Mouse (Mus musculus): ENCODE measurements around the gene Gm20388.
"Not testable (repeated sequence)": the region's sequence is repeated elsewhere in the genome, so short reads cannot be mapped to it uniquely, and the experiment has no call there.

Gene Gm20388

DNA sequence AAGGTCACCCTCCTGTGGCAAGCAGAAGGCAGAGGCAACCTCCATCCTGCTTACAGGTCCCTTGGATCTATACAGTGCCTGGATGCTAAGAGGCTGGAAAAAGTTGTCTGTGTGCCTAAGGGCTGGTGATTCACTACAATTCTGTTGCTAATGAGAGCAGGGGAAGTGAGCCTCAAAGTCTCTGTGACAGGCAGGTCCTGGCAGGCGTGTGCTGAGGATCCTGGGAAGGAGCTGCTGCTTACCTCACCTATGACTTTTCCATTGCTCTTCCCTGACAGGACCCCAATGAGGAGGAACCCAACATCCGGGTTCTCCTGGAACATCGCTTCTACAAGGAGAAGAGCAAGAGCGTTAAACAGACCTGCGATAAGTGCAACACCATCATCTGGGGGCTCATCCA is 3543.3 kb downstream of the Gm20388 start:
- DNase-seq (ENCODE audit: low spot score) = no peak

DNA sequence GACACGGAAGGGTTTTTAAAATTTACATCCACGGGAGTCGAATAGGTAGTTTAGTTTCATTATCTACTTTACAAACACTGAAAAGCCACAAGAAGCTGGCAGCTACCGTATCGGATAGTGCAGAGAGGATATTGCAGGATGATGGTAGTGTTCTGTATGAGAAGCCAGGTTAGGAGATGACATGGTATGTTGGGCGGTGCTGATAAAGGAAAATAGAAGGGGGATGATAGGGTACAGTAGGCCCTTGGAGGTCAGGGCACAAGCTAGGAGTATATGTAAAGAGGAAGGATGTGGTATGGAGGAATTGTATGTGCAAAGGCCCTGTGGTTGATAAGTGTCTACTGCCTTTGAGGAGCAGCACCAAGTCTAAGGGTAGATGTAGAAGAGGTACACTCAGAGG is 3543.9 kb downstream of the Gm20388 start:
- no peak for DNase-seq (ENCODE audit: low spot score)

DNA sequence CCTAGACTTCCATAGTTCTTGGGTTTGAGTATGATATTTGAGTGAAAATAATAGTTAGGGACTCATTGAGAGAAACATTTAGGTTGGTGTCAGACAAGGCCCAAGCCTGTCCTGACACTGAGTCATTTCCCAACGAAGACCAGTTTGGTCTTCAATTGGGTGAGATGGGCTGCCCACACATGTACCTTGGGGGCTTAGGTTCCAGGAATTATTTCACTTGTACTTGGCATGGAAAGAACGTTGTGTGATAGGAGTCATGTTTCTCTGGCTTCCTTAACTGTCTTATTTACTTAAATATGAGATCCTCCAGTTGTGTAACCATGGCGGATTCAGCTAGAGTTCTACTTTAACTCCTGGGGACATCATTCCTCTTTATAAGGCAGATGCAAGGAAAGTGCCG is 3553.0 kb downstream of the Gm20388 start:
- no peak for DNase-seq (ENCODE audit: low spot score)

DNA sequence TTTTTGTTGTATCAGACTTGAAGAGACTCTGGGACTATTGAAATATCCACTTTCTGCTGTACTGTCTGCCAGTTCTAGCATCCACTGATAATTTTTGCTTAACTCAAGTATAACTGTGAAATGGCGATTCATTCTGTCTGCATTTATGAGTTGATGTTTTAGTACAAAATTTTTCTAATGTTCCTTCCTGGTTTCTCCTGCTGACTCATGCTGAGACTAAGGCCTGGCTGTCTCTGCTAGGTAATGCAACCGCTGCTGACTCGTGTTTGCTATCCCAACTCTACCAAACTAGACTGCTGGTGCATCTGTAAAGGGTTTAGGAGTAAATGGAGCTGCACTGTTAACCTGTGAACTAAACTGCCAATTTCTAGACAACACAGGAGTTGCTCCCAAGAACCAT is 3556.8 kb downstream of the Gm20388 start:
- DNase-seq (ENCODE audit: low spot score) = no peak

DNA sequence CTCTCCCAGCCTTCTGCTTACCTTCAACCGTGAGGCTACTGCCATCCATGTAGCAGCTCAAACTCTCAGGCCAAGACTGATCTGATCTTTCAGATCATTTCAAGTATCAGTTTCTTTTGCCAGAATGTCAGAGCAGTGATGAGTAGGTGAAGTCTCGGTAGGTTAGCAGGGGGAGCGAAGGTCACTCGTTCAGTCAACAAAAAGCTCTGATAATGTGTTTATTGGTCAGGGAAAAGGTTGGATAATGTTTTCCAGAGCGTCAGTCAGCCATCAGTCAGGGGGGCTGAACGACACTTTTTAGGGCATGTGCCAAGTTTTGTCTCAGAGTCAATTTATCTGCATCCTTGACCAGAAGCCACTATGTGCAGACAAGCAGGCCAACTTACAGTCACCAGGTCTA is 3562.3 kb downstream of the Gm20388 start:
- DNase-seq (ENCODE audit: low spot score) = not testable (repeated sequence)

DNA sequence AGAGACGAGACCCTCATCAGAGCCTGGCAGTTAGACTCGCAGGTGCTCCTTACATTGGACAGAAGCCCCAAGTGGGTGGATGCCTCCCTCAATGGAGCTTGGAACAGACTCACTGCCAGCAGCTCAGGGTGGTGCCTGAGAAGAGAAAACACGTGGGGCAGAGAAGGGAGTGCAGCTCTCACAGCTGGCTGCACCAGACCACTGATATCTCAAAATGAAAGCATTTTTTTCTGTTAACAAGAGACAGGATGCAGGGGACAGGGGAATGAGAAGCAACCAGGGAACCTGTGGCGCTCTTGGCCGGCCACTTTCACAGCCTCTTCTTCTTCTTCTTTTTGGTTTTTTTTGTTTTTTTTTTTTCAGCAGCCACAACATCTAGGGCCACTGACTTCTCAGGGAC is 3563.9 kb downstream of the Gm20388 start:
- not testable (repeated sequence) for DNase-seq (ENCODE audit: low spot score)

DNA sequence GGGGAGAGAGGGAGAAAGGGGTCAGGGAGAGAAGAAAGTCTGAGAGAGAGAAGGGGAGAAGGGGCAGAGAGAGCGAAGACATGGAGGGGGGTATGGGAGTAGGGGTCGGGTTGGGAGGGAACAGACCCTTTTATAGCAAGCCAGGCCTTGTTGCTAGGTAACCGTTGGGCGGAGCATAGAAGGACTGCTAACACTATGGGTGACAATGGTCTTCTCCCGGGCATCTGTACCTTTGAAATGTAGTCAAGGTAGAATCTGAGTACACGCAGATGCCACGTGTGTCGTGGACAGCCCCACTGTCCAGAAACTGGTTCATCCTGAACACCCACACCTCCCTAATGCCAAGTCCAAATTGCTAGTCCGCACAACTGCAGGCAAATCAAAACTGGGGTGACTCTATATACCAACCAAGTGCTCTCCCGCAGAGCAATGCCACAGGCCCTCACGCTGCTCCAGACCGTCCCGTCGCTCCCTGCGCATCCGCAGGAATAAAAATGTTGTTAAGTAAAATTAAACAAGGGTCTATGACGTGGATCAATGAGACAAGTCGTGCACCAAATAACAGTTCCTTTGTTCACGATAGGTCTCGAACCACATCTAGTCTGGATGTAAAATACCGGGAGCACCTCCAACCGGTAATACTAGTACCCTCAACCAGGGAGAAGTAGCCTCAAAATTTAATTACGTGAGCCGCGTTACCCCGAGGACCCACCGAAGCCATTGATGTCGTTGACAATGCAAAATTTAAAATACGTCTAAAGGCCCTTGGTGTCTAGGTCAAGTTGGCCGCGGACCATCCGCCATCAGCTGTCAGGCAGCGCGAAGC is 3566.5 kb downstream of the Gm20388 start:
- no peak for DNase-seq (ENCODE audit: low spot score)

DNA sequence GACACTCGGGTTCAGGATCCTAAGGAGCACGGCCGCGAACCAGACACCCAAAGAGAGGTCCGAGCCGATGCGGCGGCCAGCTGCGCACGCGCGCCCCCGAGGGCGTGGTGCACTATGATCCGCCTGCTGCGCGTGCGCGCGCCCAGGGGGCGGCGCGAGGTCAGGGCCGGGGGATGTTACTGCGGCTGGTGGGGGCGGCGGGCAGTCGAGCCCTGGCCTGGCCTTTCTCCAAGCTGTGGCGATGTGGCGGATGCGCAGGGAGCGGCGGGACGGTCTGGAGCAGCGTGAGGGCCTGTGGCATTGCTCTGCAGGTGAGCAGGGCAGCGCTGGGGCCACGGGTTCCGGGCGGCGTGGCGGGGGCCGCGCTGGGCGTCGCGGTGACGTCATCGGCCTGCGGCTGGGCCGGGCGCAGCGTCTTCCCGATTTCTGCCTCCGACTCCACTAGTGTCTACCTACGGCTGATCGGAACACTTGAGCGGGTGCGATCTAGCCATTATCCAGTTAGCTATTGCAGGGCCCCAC is 3567.2 kb downstream of the Gm20388 start, which contains the start of gene Afg3l1:
Gene Afg3l1, plus strand, starts transcription at position 167 of the 522 bp plus-strand sequence.
- DNase-seq (ENCODE audit: low spot score) = peak; percentile 95

DNA sequence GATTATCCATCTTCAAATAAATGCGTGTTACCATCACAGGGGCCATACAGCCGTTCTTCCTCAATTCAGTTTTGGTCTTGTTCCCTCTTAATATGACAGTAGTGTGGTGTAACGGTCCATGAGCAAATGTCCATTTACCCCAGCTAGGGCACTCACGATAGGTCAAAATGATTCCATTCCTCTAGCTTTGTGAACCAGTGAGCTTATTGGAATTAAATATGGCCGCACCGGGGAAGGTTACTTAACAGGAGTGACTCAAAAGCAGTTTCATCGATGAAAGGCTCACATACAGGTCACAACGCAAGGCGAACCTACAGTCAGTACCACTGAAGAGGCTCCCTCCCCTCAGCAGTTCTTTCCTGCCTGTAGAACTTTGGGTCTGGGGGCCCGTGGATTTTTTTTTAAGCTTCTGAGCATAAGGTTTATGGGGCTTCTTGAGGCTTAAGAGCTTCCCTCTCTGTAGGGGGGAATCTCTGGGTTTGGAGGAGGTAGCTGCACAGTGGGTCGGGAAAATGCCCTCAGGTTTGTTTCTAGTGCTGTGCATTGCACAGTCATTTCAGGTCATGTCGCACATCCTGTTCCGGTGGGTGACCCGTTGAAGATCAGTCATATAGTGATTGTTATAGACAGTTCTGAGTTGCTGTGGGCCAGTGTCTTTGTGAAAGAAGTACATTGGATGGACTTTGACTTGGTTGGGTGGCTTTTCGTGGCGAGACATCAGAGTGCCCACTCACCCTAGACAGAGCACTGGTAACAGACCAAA is 3568.0 kb downstream of the Gm20388 start:
- no peak for DNase-seq (ENCODE audit: low spot score)

DNA sequence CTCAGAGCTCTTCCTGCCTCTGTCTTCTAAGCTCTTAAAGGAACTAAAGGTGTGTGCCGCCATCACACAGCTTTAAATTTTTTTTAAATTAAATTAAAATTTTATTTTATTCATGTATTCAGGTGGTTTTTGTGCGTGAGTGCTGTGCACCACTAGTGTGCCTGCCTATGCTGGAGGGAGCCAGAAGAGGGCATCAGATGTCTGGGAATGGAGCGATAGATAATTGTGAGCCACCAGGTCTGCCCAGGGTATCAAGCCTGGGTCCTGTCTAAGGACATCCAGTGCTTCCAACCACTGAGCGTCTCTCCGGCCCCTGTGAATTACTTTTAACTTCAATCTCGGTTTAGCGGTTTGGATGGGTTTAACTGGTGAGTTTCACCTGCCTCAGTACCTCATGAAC is 3572.0 kb downstream of the Gm20388 start:
- DNase-seq (ENCODE audit: low spot score) = no peak

DNA sequence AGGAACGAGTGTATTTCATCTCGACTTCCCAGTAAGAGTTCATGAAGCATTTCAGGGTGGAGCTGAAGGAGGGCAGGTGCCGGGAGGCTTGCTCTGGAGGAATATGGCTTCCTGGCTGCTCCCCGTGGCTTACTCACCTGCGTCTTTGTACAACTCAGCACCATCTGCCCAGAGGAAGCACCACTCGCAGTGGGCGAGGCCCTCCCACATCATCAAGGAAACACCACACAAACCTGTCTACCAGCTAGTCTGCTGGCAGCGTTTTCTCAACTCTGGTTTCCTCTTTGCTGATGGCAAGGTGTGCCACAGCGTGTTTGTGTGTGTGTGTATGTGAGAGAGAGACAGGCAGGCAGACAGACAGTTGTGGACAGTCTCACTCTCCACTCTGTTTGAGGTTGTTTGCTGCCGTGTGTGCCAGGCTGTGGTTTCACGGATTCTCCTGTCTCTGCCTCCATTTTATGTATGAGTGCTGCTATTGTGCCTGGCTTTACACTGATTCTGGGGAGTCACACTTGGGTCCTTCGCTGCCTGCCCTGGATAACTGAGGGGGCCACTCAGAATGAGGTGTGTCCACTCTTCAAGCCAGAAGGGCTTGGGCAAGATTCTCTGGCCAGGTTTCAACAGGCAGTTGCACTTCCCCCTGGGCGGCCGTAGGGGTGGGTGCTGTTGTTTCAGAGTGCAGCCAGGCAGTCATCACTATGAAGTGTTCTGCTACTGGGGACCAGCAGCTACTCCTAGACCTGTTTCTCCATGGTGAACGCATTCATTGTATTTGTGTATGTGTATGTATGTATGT is 3580.8 kb downstream of the Gm20388 start:
- no peak for DNase-seq (ENCODE audit: low spot score)

DNA sequence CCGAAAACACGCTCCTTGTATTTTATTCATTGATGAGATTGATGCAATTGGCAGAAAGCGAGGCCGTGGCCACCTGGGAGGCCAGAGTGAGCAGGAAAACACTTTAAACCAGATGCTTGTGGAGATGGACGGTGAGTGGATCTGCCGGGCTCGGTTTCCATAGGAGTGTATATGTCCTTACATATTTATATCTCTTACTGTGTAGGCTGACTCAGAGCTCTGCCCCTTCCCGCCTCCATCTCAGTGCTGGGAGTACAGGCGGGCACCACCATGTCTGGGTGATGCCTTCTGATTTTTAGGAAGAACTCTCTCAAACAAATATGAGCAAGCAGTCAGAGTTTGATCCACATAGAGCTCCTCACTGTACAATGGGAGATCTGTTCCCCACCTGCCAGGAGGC is 3582.3 kb downstream of the Gm20388 start:
- DNase-seq (ENCODE audit: low spot score) = no peak

DNA sequence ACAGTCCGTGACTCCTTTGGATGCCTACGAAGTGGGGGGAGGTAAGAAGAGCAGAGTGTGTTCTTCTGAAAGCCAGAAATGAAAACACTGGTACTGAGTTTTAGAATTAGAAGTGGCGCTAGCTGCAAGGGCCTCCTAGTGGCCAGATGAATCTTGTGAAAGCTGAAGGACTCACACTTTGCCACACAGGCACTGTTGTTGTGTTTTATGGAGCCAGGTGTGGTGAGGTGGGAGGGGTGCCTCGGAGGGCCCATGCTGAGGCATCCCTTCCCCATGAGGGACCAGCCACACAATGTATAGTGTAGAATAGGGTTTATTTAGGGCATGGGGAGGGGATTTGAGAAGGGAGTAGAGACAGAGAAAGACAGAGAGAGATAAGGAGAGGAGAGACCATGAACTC is 3587.1 kb downstream of the Gm20388 start:
- DNase-seq (ENCODE audit: low spot score) = no peak

DNA sequence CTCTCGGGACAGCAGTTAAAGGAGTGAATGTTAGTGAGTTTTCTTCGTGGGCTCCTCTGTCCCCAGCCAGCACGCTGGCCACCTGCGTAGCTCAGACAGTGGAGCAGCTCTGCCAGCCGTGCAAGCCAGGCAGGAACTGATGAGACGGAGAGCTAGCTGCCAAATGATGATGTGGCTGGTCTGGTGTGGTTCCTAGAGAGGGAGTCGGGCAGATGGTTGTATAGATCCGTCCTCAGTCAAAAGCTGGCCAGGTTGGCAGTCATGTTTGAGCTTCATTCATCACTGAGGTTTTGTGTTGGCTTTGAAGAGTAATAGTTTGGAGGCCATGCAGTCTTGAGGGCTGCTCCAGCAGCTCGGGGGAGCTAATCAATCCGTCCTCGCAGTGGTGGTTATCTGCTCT is 3588.3 kb downstream of the Gm20388 start:
- DNase-seq (ENCODE audit: low spot score) = no peak

DNA sequence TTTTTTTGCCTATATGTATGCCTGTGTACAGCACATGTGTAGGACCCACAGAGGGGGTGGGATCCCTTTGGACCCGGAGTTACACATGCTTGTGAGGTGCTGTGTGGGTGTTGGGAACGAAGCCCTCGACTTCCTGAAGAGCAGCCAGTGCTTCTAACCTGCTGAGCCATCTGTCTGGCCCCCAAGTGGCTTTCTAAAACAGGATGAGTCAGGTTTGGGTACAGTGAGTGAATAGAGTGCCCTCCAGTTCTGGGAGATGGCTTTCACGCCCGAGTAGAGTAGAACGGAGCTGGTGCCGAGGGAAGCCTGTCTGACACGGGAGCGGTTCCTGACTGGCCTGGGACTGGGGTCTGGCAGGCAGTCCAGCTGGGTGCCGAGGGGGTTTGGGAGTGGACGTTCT is 3588.9 kb downstream of the Gm20388 start:
- no peak for DNase-seq (ENCODE audit: low spot score)

DNA sequence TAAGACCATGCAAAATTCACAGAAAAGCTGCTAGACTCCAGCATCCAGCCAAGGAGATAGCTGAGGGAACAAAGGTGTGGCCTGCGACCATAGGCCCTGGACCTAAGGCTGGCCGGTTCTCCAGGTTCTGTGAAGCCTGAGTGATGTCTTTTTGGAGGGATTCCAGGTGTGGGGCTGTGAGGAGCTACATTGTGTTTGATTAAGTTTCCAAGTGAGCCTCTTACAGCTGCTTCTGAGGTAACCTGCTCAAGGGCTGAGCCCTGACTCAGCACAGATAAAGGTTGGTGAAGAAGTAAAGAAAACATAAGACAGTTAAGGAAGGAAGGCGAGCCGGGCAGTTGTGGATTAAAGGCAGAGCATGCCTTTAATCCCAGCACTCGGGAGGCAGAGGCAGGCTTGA is 3591.6 kb downstream of the Gm20388 start:
- no peak for DNase-seq (ENCODE audit: low spot score)

DNA sequence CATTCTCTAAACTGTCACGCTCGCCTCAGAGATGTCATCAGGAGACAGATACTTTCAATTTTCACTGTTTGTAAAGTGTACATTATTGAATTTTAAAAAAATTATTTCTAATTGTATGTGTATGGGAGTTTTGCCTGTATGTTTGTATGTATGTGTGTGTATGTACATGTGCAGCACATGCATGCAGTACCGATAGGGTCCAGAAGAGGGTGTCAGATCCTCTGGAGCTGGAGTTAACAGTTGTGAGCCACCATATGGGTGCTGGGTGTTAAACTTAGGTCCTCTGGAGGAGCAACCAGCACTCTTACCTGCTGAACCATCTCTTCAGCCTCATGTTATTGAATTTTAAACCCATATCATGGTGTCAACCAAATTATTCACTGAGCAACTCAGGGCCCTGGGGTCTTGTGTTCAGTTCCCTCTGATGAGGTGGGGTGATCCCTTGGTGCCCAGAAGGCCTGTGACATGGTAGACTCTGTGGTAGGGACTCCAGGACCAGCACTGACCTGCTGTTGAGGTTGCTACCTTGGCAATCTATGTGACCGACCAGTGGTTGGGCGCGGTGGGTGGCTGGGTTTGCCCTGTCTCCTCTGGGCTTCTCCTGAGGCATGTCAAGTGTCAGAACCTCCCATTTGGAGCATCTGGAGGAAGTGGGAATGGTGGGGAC is 3593.3 kb downstream of the Gm20388 start:
- no peak for DNase-seq (ENCODE audit: low spot score)

DNA sequence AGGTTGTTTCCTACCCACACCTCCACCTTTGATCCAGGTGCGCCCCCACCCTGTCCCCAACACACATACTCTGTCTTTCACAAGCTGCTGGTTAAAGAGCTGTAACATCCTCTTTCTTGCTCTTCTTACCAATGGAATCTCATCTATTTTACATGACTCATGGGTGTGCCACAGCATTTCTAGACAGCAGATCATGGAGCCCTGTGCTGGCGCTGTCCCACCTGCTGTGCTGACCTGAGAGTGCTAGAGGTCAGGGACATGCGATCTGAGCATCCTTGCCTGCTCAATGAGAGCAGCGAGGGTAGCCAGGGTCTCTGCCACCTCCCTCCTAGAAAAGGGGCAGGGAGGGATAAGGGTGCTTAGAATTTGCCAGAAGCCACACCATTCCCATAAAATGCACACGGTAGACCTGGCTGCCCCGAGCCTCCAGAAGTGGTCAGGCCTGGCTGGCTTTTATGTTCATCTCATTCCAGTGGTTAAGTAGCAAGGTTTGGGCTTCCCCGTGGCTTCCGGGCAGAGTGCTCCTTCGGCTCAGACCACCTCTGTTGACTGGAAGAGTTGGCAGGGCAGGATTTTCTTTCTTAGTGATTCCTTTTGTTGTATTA is 3594.1 kb downstream of the Gm20388 start:
- DNase-seq (ENCODE audit: low spot score) = no peak

DNA sequence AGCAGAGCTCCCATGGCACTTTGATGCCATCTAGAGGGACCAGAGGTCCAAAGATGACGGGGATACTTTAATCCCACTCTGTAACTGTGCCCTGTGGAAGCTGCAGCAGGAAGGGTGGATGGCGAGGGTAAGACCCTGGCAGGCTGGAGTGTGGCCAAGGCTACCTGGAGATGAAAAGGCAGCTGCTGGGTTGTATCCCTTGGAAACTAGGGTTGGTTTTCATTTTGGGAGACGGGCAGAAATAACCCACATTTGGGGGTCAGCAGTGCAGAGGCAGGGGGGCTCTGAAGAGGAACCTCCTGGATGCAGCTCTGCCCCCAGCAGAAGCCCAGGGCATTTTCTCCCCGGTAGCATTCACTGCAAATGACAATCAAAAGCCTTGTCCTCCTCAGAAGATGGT is 3594.6 kb downstream of the Gm20388 start:
- DNase-seq (ENCODE audit: low spot score) = no peak

DNA sequence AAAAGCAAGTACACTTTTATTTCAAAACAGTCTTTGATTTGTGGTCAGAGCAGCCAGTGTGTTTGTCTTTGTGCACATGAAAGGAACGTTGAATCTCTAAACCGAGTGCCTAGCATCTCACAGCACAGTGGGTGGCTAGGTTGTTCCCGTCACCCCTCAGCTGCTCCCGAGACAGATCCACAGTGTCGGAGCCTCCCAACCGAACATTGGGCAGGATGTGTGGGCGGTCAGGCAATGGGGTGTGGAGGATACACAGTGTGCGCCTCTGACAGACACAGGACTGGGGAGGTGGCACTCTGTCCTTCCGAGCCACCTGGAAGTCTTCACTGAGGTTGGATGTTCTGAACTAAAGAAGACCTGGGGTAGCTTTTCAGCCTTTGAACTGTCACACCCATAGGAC is 3595.1 kb downstream of the Gm20388 start:
- DNase-seq (ENCODE audit: low spot score) = no peak

DNA sequence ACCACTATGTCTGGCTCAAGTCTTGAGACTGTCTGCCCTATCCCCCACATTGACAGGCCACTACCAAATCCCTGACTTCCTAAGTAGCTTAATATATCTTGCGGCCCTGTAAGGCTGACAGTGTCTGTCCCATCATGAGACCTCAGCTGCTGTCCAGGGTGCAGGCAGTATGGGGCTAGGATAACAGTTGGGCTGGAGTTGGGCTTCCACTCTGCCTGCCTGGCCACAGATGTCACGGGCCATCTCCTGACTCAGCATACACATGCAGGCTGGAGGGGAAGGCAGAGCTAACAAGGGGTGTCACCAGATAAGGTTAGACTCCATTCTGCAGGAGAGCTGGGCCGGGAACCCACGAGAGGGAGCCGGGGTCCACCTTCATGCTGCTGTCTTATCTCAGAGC is 3596.5 kb downstream of the Gm20388 start:
- DNase-seq (ENCODE audit: low spot score) = no peak
